Mouse (Mus musculus) midbrain, embryonic 11.5 days (tissue): Measurements from ENCODE around the gene Gm525. TPM values are rescaled to one million over a fixed set of nuclear protein-coding genes. Genes with fewer than 3 reads are reported as not detected.

Experiments used
- ATAC-seq: fragments of 200-750 bp; cut with Nextera tagmentation; 2 replicates; pipeline ENCODE4 v1.8.0; 2017; ENCODE audit warnings: moderate TSS enrichment, moderate library complexity; ENCODE audit not compliant: low FRiP score
- DNase-seq: peaks from one replicate; pipeline ENCODE4 v3.0.0; 2015; ENCODE audit warnings: low spot score; ENCODE audit errors: missing footprints
- H3K27ac ChIP-seq: fragments of 300-500 bp; sonication (generic); 2 replicates; pipeline ENCODE4 v1.5.1; 2014; ENCODE audit warnings: low read depth, low read length
- H3K27me3 ChIP-seq: fragments of 300-500 bp; sonication (generic); 2 replicates; pipeline ENCODE4 v1.6.1; 2014; ENCODE audit warnings: mild to moderate bottlenecking, low read length, moderate library complexity, mixed read lengths; ENCODE audit not compliant: control insufficient read depth, insufficient read depth
- H3K36me3 ChIP-seq: fragments of 300-500 bp; sonication (generic); 2 replicates; pipeline ENCODE4 v1.6.1; 2014; ENCODE audit warnings: mild to moderate bottlenecking, low read length, moderate library complexity, mixed read lengths; ENCODE audit not compliant: control insufficient read depth, insufficient read depth
- H3K4me1 ChIP-seq: fragments of 300-500 bp; sonication (generic); 2 replicates; pipeline ENCODE4 v1.6.1; 2014; ENCODE audit warnings: low read length; ENCODE audit not compliant: control insufficient read depth, insufficient read depth
- H3K4me2 ChIP-seq: fragments of 300-500 bp; sonication (generic); 2 replicates; pipeline ENCODE4 v1.6.1; 2014; ENCODE audit warnings: mild to moderate bottlenecking, moderate library complexity
- H3K4me3 ChIP-seq: fragments of 300-500 bp; sonication (generic); 2 replicates; pipeline ENCODE4 v1.5.1; 2014; ENCODE audit warnings: low read depth, low read length
- H3K9ac ChIP-seq: fragments of 300-500 bp; sonication (generic); 2 replicates; pipeline ENCODE4 v1.6.1; 2014; ENCODE audit warnings: low read length
- H3K9me3 ChIP-seq: fragments of 300-500 bp; sonication (generic); 2 replicates; pipeline ENCODE4 v1.6.1; 2016; ENCODE audit warnings: low read length; ENCODE audit not compliant: control insufficient read depth
- WGBS: fragments of 180-500 bp; shearing (Covaris S2); extraction: QIAGEN DNeasy Blood & Tissue Kit; methylation state at CpG from one replicate; pipeline ENCODE4 v1.1.7; 2014; 5-methylcytosine and 5-hydroxymethylcytosine counted together
- polyA plus RNA-seq: library from polyadenylated mRNA; unstranded; fragments of >200 nt; fragmentation: Nextera tagmentation; extraction: Ambion mirVana; gene quantifications from 2 replicates; pipeline ENCODE4 v1.2.1, GENCODE M21; 2014

The Gm525 gene
- polyA plus RNA-seq, 1 experiment from 2014 or later, result not detected

DNA sequence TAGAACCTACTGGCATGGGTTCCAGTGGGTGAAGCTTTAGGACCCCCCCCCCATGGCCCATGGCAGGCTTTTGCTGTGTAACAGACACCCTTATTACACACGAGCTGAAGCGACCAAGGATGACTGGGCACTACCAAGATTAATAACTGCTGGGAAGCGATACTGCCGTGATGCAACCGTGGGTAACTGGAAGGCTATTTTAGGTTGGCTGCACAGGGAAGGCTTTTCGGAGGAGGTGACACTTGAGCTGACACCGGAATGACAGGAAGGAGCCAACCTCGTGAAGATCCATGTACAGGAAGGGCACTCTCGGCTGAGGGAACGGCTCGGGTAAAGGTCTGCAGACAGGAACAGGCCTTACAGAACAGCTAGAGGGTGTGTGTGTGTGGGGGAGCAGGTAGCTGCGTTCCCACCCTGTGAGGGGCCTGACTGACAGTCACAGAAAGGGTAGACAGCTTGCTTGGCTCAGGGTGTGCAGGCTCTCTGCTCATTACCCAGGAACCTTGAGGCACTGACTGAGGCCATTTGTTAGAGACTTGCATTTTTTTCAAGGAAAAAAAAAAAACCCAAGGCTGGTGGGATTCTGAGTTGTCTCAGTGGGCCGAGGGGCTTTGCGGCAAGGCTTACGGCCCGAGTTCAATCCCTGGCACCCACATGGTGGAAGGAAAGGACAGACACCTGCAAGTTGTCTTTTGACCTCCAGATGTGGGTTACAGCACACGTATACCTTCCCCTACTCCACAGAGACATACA is 24.6 kb downstream of the Gm525 start:
- peaks cover 4% of the 10 kb centered on the region; the same call in 1 of the 2 replicates for H3K4me1 ChIP-seq
- H3K4me2 ChIP-seq, result no peak overlapping the region
- no peak overlapping the region for H3K9ac ChIP-seq
- H3K9me3 ChIP-seq, result no peaks in the 10 kb centered on the region
- WGBS, result 82% methylated on average over 17 of the region's 17 CpGs
- no peak overlapping the region for H3K27ac ChIP-seq
- no peak overlapping the region for H3K4me3 ChIP-seq
- ATAC-seq (no peak), DNase-seq (no peak)
- no peaks in the 10 kb centered on the region for H3K27me3 ChIP-seq
- H3K36me3 ChIP-seq, result no peaks in the 10 kb centered on the region

DNA sequence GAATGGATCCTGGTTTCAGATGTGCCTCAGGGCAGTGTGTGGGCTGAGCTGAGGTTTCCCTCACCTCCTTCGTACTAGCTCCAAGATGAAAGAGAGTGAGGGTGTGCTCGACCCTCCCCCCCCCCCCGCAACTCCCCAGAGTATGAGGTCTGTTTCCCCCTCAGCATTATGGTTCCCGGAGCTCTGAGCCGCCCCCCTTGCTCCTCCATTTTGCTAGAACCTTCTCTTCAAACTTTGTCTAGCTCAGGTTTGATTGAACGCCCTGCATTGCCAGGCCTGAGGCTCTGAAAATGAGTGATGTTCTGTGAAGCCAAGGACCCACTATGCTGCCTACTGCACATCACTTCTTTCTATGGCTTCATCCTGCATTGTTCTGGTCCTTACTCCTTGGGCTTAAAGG is 25.3 kb downstream of the Gm525 start:
- H3K9ac ChIP-seq, result no peak overlapping the region
- H3K9me3 ChIP-seq, result no peaks in the 10 kb centered on the region
- H3K27me3 ChIP-seq, result no peaks in the 10 kb centered on the region
- H3K4me2 ChIP-seq, result no peak overlapping the region
- DNase-seq (no peak), ATAC-seq (no peak)
- peaks cover 4% of the 10 kb centered on the region; the same call in 1 of the 2 replicates for H3K4me1 ChIP-seq
- no peak overlapping the region for H3K4me3 ChIP-seq
- no peaks in the 10 kb centered on the region for H3K36me3 ChIP-seq
- H3K27ac ChIP-seq, result no peak overlapping the region
- 79% methylated on average over 6 of the region's 6 CpGs for WGBS

GRCm38 (mm10) chr11:89100403-89100802 is 26.8 kb downstream of the Gm525 start:
- H3K9ac ChIP-seq, result no peak overlapping the region
- no peak overlapping the region for H3K4me3 ChIP-seq
- no peaks in the 10 kb centered on the region for H3K36me3 ChIP-seq

DNA sequence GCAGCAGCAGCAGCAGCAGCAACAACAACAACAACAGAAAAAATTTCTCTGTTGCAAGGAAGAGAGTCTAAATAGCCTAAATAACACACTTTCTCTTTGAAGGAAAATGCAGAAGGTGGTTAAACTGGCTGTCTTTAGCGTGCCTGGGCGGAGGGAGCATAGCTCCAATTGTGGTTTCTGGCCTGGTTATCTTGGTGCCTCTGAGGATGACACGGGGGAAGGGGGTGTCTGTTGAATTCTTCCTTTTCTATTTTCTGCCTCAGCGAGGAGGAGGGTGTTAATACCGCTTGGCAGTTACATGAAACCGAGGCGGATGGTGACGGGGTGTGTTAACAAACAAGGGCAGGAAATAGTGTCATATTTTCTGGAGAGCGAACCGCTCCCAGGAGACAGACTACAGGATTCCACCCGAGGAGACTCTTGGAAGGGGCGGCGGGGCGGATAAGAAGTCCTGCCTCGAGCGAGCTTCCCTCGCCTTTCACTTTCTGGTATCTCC is 27.2 kb downstream of the Gm525 start:
- no peaks in the 10 kb centered on the region for H3K9me3 ChIP-seq
- peak; percentile 87 for DNase-seq
- H3K4me1 ChIP-seq, result peaks cover 4% of the 10 kb centered on the region; the same call in 1 of the 2 replicates
- H3K27ac ChIP-seq, result no peak overlapping the region
- peak overlapping the region; percentile 22; the same call in 1 of the 2 replicates for H3K4me2 ChIP-seq
- no peak for ATAC-seq
- 51% methylated on average over 17 of the region's 17 CpGs for WGBS
- H3K27me3 ChIP-seq, result no peaks in the 10 kb centered on the region
- no peaks in the 10 kb centered on the region for H3K36me3 ChIP-seq
- H3K9ac ChIP-seq, result no peak overlapping the region
- no peak overlapping the region for H3K4me3 ChIP-seq

More at GRCm38 (mm10) chr11:89100403-89100802, 26.8 kb downstream of the Gm525 start:
- ATAC-seq, result peak; percentile 83
- Histone ChIP-seq H3K4me2 (peak overlapping the region; percentile 22; the same call in 1 of the 2 replicates), H3K27ac (no peak overlapping the region), H3K4me1 (peaks cover 4% of the 10 kb centered on the region; the same call in 1 of the 2 replicates), H3K9me3 (no peaks in the 10 kb centered on the region), H3K27me3 (no peaks in the 10 kb centered on the region)
- 2% methylated on average over 9 of the region's 9 CpGs for WGBS
- DNase-seq, result peak; percentile 97

GRCm38 (mm10) chr11:89103166-89103565 is 29.5 kb downstream of the Gm525 start:
- Histone ChIP-seq H3K9ac (no peak overlapping the region), H3K36me3 (no peaks in the 10 kb centered on the region), H3K9me3 (no peaks in the 10 kb centered on the region), H3K4me3 (no peak overlapping the region), H3K27ac (no peak overlapping the region), H3K4me2 (no peak overlapping the region), H3K27me3 (no peaks in the 10 kb centered on the region), H3K4me1 (peaks cover 4% of the 10 kb centered on the region; the same call in 1 of the 2 replicates)
- DNase-seq (no peak), ATAC-seq (no peak)
- 90% methylated on average over 14 of the region's 14 CpGs for WGBS

GRCm38 (mm10) chr11:89105211-89105610 is 31.6 kb downstream of the Gm525 start:
- DNase-seq, result no peak
- Histone ChIP-seq H3K27me3 (no peaks in the 10 kb centered on the region), H3K4me2 (no peak overlapping the region), H3K4me3 (no peak overlapping the region), H3K36me3 (no peaks in the 10 kb centered on the region), H3K4me1 (peaks cover 4% of the 10 kb centered on the region; the same call in 1 of the 2 replicates), H3K9me3 (no peaks in the 10 kb centered on the region), H3K27ac (no peak overlapping the region), H3K9ac (no peak overlapping the region)
- no peak for ATAC-seq
- WGBS, result 93% methylated on average over 8 of the region's 8 CpGs

GRCm38 (mm10) chr11:89105823-89106222 is 32.2 kb downstream of the Gm525 start:
- no peak overlapping the region for H3K4me3 ChIP-seq
- WGBS, result 85% methylated on average over 11 of the region's 11 CpGs
- no peaks in the 10 kb centered on the region for H3K27me3 ChIP-seq
- no peaks in the 10 kb centered on the region for H3K36me3 ChIP-seq
- no peak for DNase-seq
- H3K4me2 ChIP-seq, result no peak overlapping the region
- no peak overlapping the region for H3K9ac ChIP-seq
- no peaks in the 10 kb centered on the region for H3K9me3 ChIP-seq
- peaks cover 3% of the 10 kb centered on the region; the same call in 1 of the 2 replicates for H3K4me1 ChIP-seq
- no peak overlapping the region for H3K27ac ChIP-seq
- ATAC-seq, result no peak

DNA sequence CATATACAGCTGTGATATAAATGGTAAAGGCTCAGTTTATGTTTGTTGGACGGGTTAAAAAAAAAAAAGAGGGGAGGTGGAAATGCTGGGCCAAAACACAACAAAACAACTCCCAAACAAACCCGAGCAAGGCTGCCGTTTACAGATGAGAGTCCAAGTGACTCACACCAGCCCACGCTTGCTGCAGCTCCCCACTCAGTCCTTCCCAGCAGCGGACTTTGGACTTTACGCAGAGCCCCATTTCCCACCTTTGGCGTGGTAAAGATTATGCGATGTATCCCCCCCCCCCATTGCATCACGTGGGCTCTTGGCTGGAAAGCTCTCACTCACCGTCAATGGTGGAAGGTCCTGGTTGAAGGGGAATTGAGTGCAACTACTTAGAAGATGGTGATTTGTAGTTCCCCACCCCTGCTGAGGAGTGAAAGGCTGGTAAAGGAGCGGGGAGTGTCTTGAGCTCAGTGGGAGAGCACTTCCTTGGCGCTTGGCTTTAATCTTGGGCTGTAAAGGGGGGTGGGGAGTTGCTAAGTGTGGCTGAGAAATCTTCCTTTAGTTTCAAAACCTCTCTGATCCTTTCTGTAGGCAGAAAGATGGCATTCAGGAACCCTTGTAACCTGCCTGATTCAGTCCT is 33.7 kb downstream of the Gm525 start:
- no peaks in the 10 kb centered on the region for H3K4me1 ChIP-seq
- no peak overlapping the region for H3K9ac ChIP-seq
- no peak for ATAC-seq
- no peak overlapping the region for H3K4me2 ChIP-seq
- no peaks in the 10 kb centered on the region for H3K36me3 ChIP-seq
- H3K27me3 ChIP-seq, result no peaks in the 10 kb centered on the region
- H3K4me3 ChIP-seq, result no peak overlapping the region
- WGBS, result 24% methylated on average over 12 of the region's 12 CpGs
- H3K9me3 ChIP-seq, result no peaks in the 10 kb centered on the region
- no peak for DNase-seq
- no peak overlapping the region for H3K27ac ChIP-seq

- ATAC-seq (no peak), DNase-seq (peak; percentile 84)
- Histone ChIP-seq H3K4me1 (no peaks in the 10 kb centered on the region), H3K27ac (no peak overlapping the region), H3K4me3 (no peak overlapping the region), H3K36me3 (no peaks in the 10 kb centered on the region), H3K9me3 (no peaks in the 10 kb centered on the region; the same call in 1 of the 2 replicates), H3K4me2 (no peak overlapping the region), H3K9ac (no peak overlapping the region), H3K27me3 (no peaks in the 10 kb centered on the region)
- 19% methylated on average over 13 of the region's 13 CpGs for WGBS
These were observed 50.8 kb downstream of the Gm525 start for GRCm38 (mm10) chr11:89124411-89124810.
